8 mouse cellular contexts compared by ENCODE assay signal in genomic region chr9:56876784-56877183, GRCm38 (mm10). TPM values are rescaled to one million over a fixed set of nuclear protein-coding genes. Genes with fewer than 3 reads are reported as not detected.
A peak's percentile ranks its signal among the peaks of the same experiment; 100 is the strongest.
DNase-seq lines count a peak whose midpoint lies in the region; ATAC-seq and TF ChIP-seq lines count a peak whose summit lies in the region.

No protein-coding gene starts in this region.

- H3K4me2 ChIP-seq in hindbrain, embryonic 15.5 days, result no peak overlapping the region

- no peaks in the 10 kb centered on the region for H3K9me3 ChIP-seq in hindbrain, embryonic 15.5 days

- no peak for TF ChIP-seq POLR2A in brain, embryonic 14.5 days (IDR thresholded peaks at IDR 0.05; ENCODE audit: borderline replicate concordance, extremely low read depth, insufficient read depth, insufficient read length, poor library complexity, severe bottlenecking)

- peak; percentile 49 to 85 for DNase-seq in left cerebral cortex, postnatal 10 days (ENCODE audit: extremely low spot score in 1 of 2, low spot score in 2 of 2)
- DNase-seq in left cerebral cortex, adult 9 months (ENCODE audit: low spot score in 2 of 2), result no peak
- DNase-seq in brain, embryonic 14.5 days (ENCODE audit: low read depth), result peak; percentile 60
- peak; percentile 22 for DNase-seq in lung, postnatal 36 days
- DNase-seq in urinary bladder, adult 18-20 months (ENCODE audit: low spot score in 2 of 2), result no peak
- no peak for DNase-seq in left cerebral cortex, adult 11 months (ENCODE audit: low spot score)

- peaks cover 11% of the 10 kb centered on the region for H3K4me1 ChIP-seq in hindbrain, embryonic 15.5 days (replicated peaks)

- WGBS in hindbrain, embryonic 15.5 days, result 35% methylated on average over 9 of the region's 9 CpGs

- no peak for TF ChIP-seq CTCF in brain, embryonic 14.5 days (IDR thresholded peaks at IDR 0.05; ENCODE audit: borderline replicate concordance, extremely low read depth, insufficient read depth, insufficient read length)

- no peak overlapping the region for H3K9ac ChIP-seq in hindbrain, embryonic 15.5 days

- no peak for ATAC-seq in hindbrain, embryonic 15.5 days (ENCODE audit: low FRiP score, low read depth)
- ATAC-seq in cerebellum, adult (ENCODE audit: insufficient number of reproducible peaks, low FRiP score, low TSS enrichment), result no peak

- 0 out of 2 replicates have a peak overlapping the region, but pooled peaks have one; percentile 24 for H3K27ac ChIP-seq in hindbrain, embryonic 15.5 days (replicated peaks)

- no peaks in the 10 kb centered on the region for H3K36me3 ChIP-seq in hindbrain, embryonic 15.5 days

- no peak overlapping the region for H3K4me3 ChIP-seq in hindbrain, embryonic 15.5 days

- intact Hi-C loops in left cerebral cortex, postnatal 10 days (cut with DNase I), result no loop called here

- H3K27me3 ChIP-seq in hindbrain, embryonic 15.5 days, result no peaks in the 10 kb centered on the region

RNA-seq across cellular contexts. Expression of gene Cspg4, which starts 12.0 kb away (rescaled TPM):
- 10 to 100 TPM; 21.2 to 28.0 TPM for total RNA-seq in left cerebral cortex, postnatal 10 days (2021)
- 4.4 and 8.2 TPM in 2 replicates for polyA plus RNA-seq in brain, embryonic 14.5 days (2012; rRNA removed)
- polyA plus RNA-seq in hindbrain, embryonic 15.5 days (2015; fragmentation: Nextera tagmentation; extraction: Ambion mirVana), result 8.1 and 8.6 TPM in 2 replicates

RNA-seq across cellular contexts. Expression of gene Odf3l1, which starts 12.3 kb away (rescaled TPM):
- not detected for total RNA-seq in left cerebral cortex, postnatal 10 days (2021)
- 0.14 and 0.18 TPM in 2 replicates for polyA plus RNA-seq in brain, embryonic 14.5 days (2012; rRNA removed)
- polyA plus RNA-seq in hindbrain, embryonic 15.5 days (2015; fragmentation: Nextera tagmentation; extraction: Ambion mirVana), result 0.12 TPM in 1 of 2 replicates, not detected in the other

RNA-seq across cellular contexts. Expression of gene Snx33, which starts 51.4 kb away (rescaled TPM):
- total RNA-seq in left cerebral cortex, postnatal 10 days (2021), result 1 to 10 TPM; 3.4 to 4.1 TPM
- 3.0 and 4.0 TPM in 2 replicates for polyA plus RNA-seq in brain, embryonic 14.5 days (2012; rRNA removed)
- polyA plus RNA-seq in hindbrain, embryonic 15.5 days (2015; fragmentation: Nextera tagmentation; extraction: Ambion mirVana), result 2.8 and 3.1 TPM in 2 replicates

Comparison
In these comparisons a context has a peak if more than half of its experiments do, and no peak if none do; other contexts are left out.
1. DNase-seq: peak in left cerebral cortex, postnatal 10 days (2 of 2), brain, embryonic 14.5 days (single experiment) and lung, postnatal 36 days (single experiment); none in left cerebral cortex, adult 9 months (0 of 2), urinary bladder, adult 18-20 months (0 of 2) and left cerebral cortex, adult 11 months (single experiment).